In genomic region chr11:52163926-52164325, GRCm38 (mm10) we compare ENCODE assay signal across 13 mouse cellular contexts. TPM values are rescaled to one million over a fixed set of nuclear protein-coding genes. Genes with fewer than 3 reads are reported as not detected.
DNase-seq lines count a peak whose midpoint lies in the region; ATAC-seq and TF ChIP-seq lines count a peak whose summit lies in the region.
"Had no signal": no experiment of that assay in that cellular context is flagged by ENCODE, and none has a peak within 500 bp of the region (broad histone marks: within the 10 kb centered on the region; RNA-seq: fewer than 3 reads in every experiment).

No protein-coding gene starts in this region.

- peaks cover 11% of the 10 kb centered on the region for H3K4me1 ChIP-seq in thymus, adult 2 months (replicated peaks; ENCODE audit: control insufficient read depth, insufficient read depth, low read length)
- peaks cover 11% of the 10 kb centered on the region for H3K4me1 ChIP-seq in midbrain, embryonic 15.5 days
- H3K4me1 ChIP-seq: limb, embryonic 12.5 days had no signal

- H3K9me3 ChIP-seq in midbrain, embryonic 15.5 days = no peaks in the 10 kb centered on the region
- H3K9me3 ChIP-seq: G1E; limb, embryonic 12.5 days had no signal

- ATAC-seq in megakaryocyte progenitor cell, adult 5-6 weeks (replicated peaks; ENCODE audit: poor library complexity) = peak; percentile 63
- no peak for ATAC-seq in midbrain, embryonic 15.5 days (replicated peaks)

- WGBS in thymus, adult 2 months = 23% methylated on average over 10 of the region's 10 CpGs
- WGBS in midbrain, embryonic 15.5 days = 40% methylated on average over 10 of the region's 10 CpGs

- H3K4me2 ChIP-seq in midbrain, embryonic 15.5 days = no peak overlapping the region
- H3K4me2 ChIP-seq: limb, embryonic 12.5 days had no signal

- peak; percentile 18 for DNase-seq in thymus, postnatal 14 days
- no peak for DNase-seq in thymus, adult 2 months
- DNase-seq in heart, adult 8-10 months (ENCODE audit: low spot score) = peak; percentile 52
- peak; percentile 76 to 82 for DNase-seq in kidney, postnatal 36 days
- DNase-seq in cerebellum, postnatal 36 days = no peak
- DNase-seq in cerebellum, postnatal 4 days (ENCODE audit: low spot score in 2 of 2) = no peak

- H3K27me3 ChIP-seq in thymus, adult 2 months (ENCODE audit: control insufficient read depth, insufficient read depth, low read length) = peaks cover 12% of the 10 kb centered on the region; the same call in 1 of the 2 replicates
- H3K27me3 ChIP-seq in midbrain, embryonic 15.5 days (replicated peaks) = peaks cover 26% of the 10 kb centered on the region

- no peak overlapping the region for H3K9ac ChIP-seq in midbrain, embryonic 15.5 days
- H3K9ac ChIP-seq: limb, embryonic 12.5 days had no signal

- TF ChIP-seq CTCF in thymus, adult 2 months (IDR thresholded peaks at IDR 0.05; ENCODE audit: borderline replicate concordance, control insufficient read depth, extremely low read depth, insufficient read depth, low read length, poor library complexity) = no peak

- TF ChIP-seq POLR2A in thymus, adult 2 months (IDR thresholded peaks at IDR 0.05; ENCODE audit: control insufficient read depth, extremely low read depth, insufficient read depth, low read length, poor library complexity) = no peak

- no peaks in the 10 kb centered on the region for H3K36me3 ChIP-seq in thymus, adult 2 months (ENCODE audit: control insufficient read depth, insufficient read depth, low read length)
- H3K36me3 ChIP-seq in midbrain, embryonic 15.5 days (replicated peaks) = no peaks in the 10 kb centered on the region
- H3K36me3 ChIP-seq: G1E; limb, embryonic 12.5 days had no signal

- H3K4me3 ChIP-seq in thymus, adult 2 months (ENCODE audit: control insufficient read depth, insufficient read depth, low read length) = no peak overlapping the region
- no peak overlapping the region for H3K4me3 ChIP-seq in midbrain, embryonic 15.5 days
- H3K4me3 ChIP-seq: limb, embryonic 12.5 days; myocyte had no signal

- H3K27ac ChIP-seq in thymus, adult 2 months (ENCODE audit: control insufficient read depth, insufficient read depth, low read length) = no peak overlapping the region
- no peak overlapping the region for H3K27ac ChIP-seq in midbrain, embryonic 15.5 days
- H3K27ac ChIP-seq: limb, embryonic 12.5 days had no signal

RNA-seq across cellular contexts. Expression of gene Olfr1373, which starts 18.6 kb away (rescaled TPM):
- polyA plus RNA-seq in thymus, adult 2 months (2012; rRNA removed) = not detected in 2 replicates
- total RNA-seq in heart, adult 8-10 months (2022) = not detected
- not detected in 2 replicates for total RNA-seq in megakaryocyte progenitor cell, adult 5-6 weeks (2015)
- total RNA-seq in megakaryocyte progenitor cell, adult 5-6 weeks (2017) = 0.25 TPM in 1 of 2 replicates, not detected in the other
- polyA plus RNA-seq in midbrain, embryonic 15.5 days (2015; fragmentation: Nextera tagmentation; extraction: Ambion mirVana) = not detected in 2 replicates
- total RNA-seq: G1E had no signal
- polyA plus RNA-seq: embryonic facial prominence, embryonic 11.5 days; G1E; large intestine, adult 2 months; limb, embryonic 12.5 days; myocyte had no signal

RNA-seq across cellular contexts. Expression of gene Olfr1371, which starts 49.9 kb away (rescaled TPM):
- 0.15 TPM in 1 of 2 replicates, not detected in the other for polyA plus RNA-seq in thymus, adult 2 months (2012; rRNA removed)
- not detected for total RNA-seq in heart, adult 8-10 months (2022)
- not detected in 2 replicates for total RNA-seq in megakaryocyte progenitor cell, adult 5-6 weeks (2015)
- total RNA-seq in megakaryocyte progenitor cell, adult 5-6 weeks (2017) = not detected in 2 replicates
- not detected in 2 replicates for polyA plus RNA-seq in midbrain, embryonic 15.5 days (2015; fragmentation: Nextera tagmentation; extraction: Ambion mirVana)
- polyA plus RNA-seq: embryonic facial prominence, embryonic 11.5 days; G1E; large intestine, adult 2 months; limb, embryonic 12.5 days; myocyte had no signal

Comparison
In these comparisons a context has a peak if more than half of its experiments do, and no peak if none do; other contexts are left out.
1. DNase-seq: peak in thymus, postnatal 14 days (single experiment), heart, adult 8-10 months (single experiment) and kidney, postnatal 36 days (2 of 2); none in thymus, adult 2 months (single experiment), cerebellum, postnatal 36 days (0 of 2) and cerebellum, postnatal 4 days (0 of 2).